Mouse (Mus musculus): ENCODE results near the gene Gm2035.
"Not testable (repeated sequence)": the region's sequence is repeated elsewhere in the genome, so short reads cannot be mapped to it uniquely, and the experiment has no call there.

Gm2035 gene

GRCm38 (mm10) chr12:87919721-87920120 lies at the start of gene Gm2035:
TSS of gene Gm2035 (minus strand) at chr12:87919857.
- DNase-seq (ENCODE audit: low read depth, low spot score): not testable (repeated sequence)

DNA sequence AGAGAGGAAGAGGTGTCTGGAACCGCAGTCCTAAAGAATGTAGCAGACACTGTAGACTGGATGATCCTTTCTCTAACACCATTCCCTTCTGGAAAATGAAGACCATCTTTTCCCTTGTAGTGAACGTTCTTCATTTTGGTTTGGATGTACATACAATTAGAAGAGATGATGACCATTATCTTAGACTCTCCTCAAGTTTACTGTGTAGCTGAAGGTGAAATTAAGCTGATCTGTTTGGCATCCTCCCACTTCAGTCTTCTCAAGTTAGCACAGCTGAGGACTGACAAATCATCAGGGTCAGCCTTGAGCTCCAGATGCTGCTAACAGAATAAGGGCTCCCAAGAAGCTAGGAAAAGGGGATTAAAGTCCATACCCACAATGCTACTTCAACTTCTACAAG lies 34.1 kb upstream of the Gm2035 start, which contains the start of gene Gm2042:
Gene Gm2042 (plus strand): TSS at position 301 of the 400 bp plus-strand sequence.
- not testable (repeated sequence) for DNase-seq (ENCODE audit: low read depth, low spot score)

DNA sequence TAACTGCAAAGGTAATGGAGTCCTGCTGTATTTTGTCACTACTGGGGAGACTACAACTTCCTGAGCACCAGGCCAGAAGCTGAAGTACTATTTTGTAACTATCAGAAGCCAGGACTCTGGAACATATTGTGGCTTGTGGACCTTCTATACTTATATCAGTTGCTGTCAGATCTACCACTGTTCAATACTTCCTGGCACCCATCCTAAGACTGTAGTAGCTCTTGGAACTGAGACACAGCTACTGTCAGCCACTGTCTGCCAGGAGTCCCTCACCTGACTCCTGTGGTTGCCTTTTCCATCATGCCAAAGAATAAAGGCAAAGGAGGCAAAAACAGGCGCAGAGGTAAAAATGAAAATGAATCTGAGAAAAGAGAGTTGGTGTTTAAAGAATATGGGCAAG lies 24.6 kb downstream of the Gm2035 start, which contains the start of gene Gm2022:
Gene Gm2022 (plus strand): TSS at position 301 of the 400 bp plus-strand sequence.
- DNase-seq (ENCODE audit: low read depth, low spot score): not testable (repeated sequence)

DNA sequence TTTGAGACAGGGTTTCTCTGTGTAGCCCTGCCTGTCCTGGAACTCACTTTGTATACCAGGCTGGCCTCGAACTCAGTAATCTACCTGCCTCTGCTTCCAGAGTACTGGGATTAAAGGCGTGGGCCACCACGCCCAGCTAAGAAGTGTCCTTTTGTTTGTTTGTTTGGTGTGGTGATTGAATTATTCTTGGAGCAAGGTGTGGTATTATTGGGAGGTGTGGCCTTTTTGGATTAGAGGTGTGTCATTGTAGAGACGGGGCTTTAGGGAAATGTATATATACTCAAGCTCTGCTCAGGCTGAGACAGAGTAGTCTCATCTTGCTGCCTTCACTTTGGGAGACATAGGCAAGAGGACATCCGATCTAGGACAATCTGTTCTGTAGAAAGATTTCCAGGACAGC lies 45.9 kb downstream of the Gm2035 start, which contains the start of gene Gm2016:
Gene Gm2016 (plus strand): TSS at position 301 of the 400 bp plus-strand sequence.
- DNase-seq (ENCODE audit: low read depth, low spot score): not testable (repeated sequence)
